Mouse (Mus musculus) 416B (cell line): ENCODE results near the gene Nin.
"Not testable (repeated sequence)": the region's sequence is repeated elsewhere in the genome, so short reads cannot be mapped to it uniquely, and the experiment has no call there.

Experiments used
- DNase-seq: peaks from one replicate; pipeline ENCODE4 v3.0.0; 2011; ENCODE audit warnings: low read depth

The Nin gene

GRCm38 (mm10) chr12:70113351-70113750 lies at the start of gene Nin:
TSS of gene Nin (minus strand) at chr12:70113717.
- DNase-seq = no peak

GRCm38 (mm10) chr12:70161057-70161456 lies 47.5 kb upstream of the Nin start:
- DNase-seq = no peak

- no peak for DNase-seq
Measured at GRCm38 (mm10) chr12:70157292-70158066, 44.0 kb upstream of the Nin start.

GRCm38 (mm10) chr12:70156222-70156621 lies 42.7 kb upstream of the Nin start:
- DNase-seq = peak; percentile 43

- DNase-seq = no peak
Measured at GRCm38 (mm10) chr12:70153842-70154241, 40.3 kb upstream of the Nin start, which contains the start of gene Abhd12b. TSS of gene Abhd12b (plus strand) at chr12:70154142.

GRCm38 (mm10) chr12:70148631-70149265 lies 35.2 kb upstream of the Nin start:
- peak; percentile 27 for DNase-seq

GRCm38 (mm10) chr12:70147986-70148630 lies 34.6 kb upstream of the Nin start:
- no peak for DNase-seq

- DNase-seq = no peak
Measured at GRCm38 (mm10) chr12:70145586-70145985, 32.1 kb upstream of the Nin start.

- peak; percentile 78 for DNase-seq
Measured at GRCm38 (mm10) chr12:70144637-70145448, 31.3 kb upstream of the Nin start.

GRCm38 (mm10) chr12:70144106-70144587 lies 30.6 kb upstream of the Nin start:
- DNase-seq = not testable (repeated sequence)

- DNase-seq = no peak
Measured at GRCm38 (mm10) chr12:70140993-70141576, 27.6 kb upstream of the Nin start.

GRCm38 (mm10) chr12:70140542-70140941 lies 27.0 kb upstream of the Nin start:
- DNase-seq = peak; percentile 92

- no peak for DNase-seq
Measured at GRCm38 (mm10) chr12:70139871-70140270, 26.4 kb upstream of the Nin start.

GRCm38 (mm10) chr12:70137626-70138025 lies 24.1 kb upstream of the Nin start:
- DNase-seq = no peak

- no peak for DNase-seq
Measured at GRCm38 (mm10) chr12:70137095-70137494, 23.6 kb upstream of the Nin start.

- peak; percentile 88 for DNase-seq
Measured at GRCm38 (mm10) chr12:70136185-70136756, 22.8 kb upstream of the Nin start.

- DNase-seq = no peak
Measured at GRCm38 (mm10) chr12:70134627-70135235, 21.2 kb upstream of the Nin start.

- DNase-seq = no peak
Measured at GRCm38 (mm10) chr12:70131042-70131675, 17.6 kb upstream of the Nin start.

GRCm38 (mm10) chr12:70129105-70129504 lies 15.6 kb upstream of the Nin start:
- peak; percentile 60 for DNase-seq

- DNase-seq = no peak
Measured at GRCm38 (mm10) chr12:70126626-70127025, 13.1 kb upstream of the Nin start.
